Mouse (Mus musculus) right cerebral cortex, adult 18-20 months (tissue): ENCODE data around the gene Pyroxd1.

Source experiments
- DNase-seq: peaks from one replicate; pipeline ENCODE4 v3.0.0; 2022; ENCODE audit warnings: mixed read lengths

The Pyroxd1 gene

DNA sequence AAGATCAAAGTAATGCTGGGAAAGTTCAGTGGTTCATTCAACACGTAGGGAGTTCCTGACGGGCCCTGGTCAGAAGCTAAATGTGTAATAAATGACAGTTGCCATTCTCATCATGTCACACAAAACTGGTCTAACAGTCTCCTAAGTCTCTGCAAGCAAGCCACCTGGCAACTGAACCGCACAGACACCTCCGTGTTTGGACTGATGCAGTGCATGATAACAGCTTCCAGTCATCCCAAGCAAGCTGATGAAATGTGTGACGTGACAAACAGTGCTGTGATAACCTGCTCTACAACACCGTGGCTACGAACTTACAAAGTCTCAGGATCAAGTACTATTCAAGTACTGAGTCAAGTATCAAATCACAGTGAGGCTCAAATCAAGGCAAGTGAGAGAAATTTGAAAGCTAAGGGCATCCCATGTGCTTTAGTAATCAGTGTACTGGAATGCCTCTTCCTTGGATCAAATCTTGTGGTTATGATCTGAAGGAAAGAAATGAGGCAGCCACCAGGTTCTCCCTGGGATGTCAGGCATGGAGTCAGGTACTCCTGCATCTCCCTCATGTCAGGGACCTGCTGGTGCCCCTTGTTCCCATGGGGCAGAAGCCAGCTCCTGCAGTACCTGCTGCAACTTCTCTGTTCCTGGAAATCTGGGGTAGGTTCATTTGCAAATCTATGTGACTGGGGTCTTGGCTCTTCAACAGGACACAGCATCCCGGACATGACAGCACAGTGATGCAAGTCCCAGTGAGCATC, 33.3 kb downstream of the Pyroxd1 start:
- no peak for DNase-seq

DNA sequence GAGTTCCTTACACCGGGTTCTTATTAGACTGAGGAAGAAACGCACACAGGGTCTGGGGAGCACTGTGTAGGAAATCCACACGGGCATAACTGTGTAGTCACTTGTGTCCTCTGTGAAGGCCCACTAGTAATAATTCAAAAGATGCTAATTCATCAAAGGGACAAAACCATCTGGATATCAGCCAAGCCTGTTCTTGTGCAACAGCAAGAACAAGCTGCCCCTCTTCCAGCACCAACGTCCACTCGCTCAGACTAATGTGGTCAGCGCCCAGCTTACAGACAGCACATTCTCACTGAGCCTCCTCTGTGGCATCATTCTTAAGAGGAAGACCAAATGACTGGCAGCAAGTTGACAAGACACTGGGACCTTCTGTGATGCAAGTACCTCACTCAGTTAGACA, 34.5 kb downstream of the Pyroxd1 start:
- no peak for DNase-seq

DNA sequence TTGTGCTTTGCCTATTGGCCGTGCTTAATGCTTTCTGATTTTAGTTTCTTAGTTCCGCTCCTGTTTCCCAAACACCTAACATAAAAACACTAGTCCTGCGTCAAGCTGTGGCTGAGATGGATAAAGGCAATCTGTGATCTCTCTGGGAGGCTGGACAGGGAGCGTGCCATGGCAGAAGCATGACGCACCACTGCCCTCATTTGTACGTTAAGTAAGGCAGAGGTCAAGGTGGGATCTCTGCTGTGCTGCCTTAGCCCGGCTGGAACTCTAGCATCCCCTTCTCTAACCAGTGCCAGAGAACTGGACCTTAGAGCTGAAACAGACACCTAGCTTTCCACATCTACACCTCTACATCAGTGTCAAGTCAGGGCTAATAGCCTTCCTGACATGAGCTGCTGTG, 36.2 kb downstream of the Pyroxd1 start:
- no peak for DNase-seq

DNA sequence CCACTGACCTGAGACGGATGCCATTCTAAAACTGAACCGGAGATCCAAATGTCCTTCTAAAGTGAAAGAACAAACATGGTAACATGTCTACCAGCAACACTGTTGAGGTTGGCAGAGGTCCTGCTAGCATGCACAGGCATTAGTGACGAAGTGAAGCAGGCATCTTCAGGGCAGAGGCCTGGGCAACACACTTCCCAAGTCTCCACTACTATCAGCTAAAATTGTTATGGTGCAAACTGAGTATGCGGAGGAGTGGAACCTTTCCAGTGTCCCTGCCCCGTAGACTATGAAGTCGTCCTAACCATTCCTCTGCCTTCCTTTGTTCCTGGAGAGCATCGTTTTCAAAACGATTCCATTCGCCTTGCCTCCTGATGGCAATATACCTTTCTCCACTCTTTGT, 39.1 kb downstream of the Pyroxd1 start:
- no peak for DNase-seq

DNA sequence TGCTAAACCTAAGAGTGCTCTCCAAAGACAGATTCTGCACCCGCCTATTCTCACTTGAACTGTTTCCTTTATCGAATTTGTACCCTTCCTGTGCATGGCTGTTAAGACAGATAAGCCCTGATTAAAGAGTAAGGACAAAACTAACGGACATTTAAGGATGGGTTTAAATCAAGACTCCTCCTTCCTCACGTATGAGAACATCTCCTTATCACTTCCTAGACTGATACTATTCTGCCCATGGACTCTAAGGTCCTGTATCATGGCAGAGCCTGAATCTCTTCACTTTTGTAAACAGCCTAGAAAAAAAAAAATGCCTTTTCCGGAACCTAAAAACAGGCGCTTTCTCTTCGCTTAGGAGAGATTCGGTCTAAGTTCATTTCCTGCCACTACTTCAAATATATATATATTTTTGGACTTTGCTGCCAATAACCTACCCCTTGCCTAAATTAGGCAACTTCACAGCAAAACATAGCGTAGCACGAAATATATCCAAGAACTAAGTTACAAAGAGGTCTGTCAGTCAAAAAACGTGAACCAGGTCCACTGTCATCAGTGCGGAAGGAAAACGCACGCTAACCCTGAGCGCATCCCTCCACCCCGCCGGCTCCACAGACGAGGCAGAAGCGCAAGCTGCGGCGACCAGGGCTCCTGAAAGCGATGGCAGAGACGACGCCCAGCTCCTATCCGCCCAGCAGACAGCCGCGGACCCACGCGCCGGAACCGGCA, 41.0 kb downstream of the Pyroxd1 start:
- DNase-seq, result no peak

DNA sequence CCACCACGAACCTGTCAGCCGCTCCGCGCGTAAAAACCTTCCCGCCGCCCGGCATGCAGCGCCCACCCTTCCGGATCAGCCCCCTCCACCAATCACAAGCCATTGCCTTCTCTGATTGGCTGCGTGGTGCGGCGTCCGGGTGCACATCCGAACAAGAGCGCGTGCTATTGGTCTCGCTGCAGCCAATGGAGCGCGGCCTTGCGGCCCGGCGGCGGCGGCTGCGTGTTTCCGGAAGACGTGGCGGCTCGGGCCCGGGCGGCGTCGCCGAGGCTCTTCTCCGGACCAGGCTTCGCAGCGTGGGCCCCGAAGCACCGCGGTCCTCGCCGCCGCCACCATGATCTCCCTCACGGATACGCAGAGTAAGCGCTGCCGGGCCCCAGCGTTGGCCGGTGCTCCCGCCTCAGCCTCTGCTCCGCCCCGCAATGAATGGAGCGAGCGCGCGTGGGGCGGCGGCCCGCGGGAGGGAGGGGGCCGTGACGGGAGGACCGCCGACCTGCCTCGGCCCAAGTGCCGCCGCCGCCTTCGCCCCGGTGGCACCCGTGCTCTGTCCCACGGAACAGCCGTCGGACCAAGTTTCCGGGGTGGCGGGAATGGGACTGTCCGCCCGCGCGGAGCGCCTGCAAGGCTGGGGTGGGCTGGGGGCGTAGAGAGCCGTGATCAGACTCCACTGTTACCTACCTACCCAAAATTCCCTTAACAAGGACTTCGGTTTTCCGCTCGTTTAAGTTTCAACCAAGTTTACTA, 41.7 kb downstream of the Pyroxd1 start, which contains the start of the genes Recql and Golt1b:
Gene Recql, minus strand, starts transcription at position 77 of the 744 bp plus-strand sequence.
Gene Golt1b, plus strand, starts transcription at position 211 of the 744 bp plus-strand sequence.
- DNase-seq, result peak; percentile 99

DNA sequence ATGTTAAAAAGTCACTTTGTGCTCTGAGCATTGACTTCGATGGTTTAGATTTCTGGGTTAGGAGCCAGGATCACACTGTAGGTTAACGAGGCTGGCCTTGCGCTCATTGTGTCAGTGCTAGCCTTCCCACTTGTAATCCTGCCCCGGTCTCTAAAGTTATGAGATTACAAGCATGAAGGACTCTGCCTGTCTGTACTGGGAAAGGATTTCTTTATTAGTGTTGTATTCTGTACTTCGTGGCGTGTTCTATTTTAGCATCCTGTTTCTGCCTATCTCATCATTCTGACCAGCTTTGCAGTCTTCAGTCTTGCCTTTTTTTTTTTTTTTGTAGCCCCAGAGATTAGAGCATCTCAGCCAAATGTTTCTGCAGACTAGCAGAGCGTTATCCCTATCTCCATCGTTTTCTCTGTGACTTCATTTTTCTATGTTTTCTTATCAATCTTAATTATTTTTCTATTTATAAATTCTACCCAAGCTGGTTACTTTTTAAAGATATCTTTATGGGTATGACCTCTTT, 42.4 kb downstream of the Pyroxd1 start:
- no peak for DNase-seq

DNA sequence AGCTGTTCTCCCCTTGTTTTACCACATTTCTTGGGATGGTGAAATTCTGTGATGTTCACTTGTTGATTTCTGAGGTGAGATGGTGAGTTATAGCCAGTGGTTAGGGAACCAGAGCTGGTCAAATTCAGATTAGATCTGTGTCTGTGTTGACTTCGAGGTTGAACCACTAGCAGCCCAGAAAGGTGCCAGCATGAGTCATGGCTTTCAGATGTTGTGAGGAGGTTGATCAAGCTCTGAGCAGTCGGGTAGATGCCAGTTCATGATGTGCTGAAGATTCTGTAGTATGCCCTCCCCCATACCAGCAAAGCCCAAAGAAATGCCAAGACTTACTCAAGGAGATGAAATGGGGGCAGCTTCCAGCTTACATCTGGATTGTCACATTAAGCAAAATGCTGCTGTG, 43.6 kb downstream of the Pyroxd1 start:
- peak; percentile 41 for DNase-seq

DNA sequence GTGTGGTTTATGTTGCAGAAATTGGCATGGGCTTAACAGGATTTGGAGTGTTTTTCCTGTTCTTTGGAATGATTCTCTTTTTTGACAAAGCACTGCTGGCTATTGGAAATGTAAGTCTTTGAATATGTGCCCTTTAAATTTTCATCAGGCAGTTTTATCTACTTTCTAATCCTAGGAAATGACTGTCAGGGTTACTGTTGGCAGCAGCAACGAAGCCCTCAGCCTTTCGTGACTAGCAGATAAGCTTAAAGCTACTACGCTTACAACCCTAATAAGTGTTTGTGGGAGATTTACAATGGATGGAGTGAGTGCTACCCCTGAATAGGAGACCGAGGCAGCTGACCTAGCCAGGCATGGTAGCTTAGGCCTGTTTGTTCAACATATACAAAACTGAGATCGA, 46.9 kb downstream of the Pyroxd1 start:
- no peak for DNase-seq

DNA sequence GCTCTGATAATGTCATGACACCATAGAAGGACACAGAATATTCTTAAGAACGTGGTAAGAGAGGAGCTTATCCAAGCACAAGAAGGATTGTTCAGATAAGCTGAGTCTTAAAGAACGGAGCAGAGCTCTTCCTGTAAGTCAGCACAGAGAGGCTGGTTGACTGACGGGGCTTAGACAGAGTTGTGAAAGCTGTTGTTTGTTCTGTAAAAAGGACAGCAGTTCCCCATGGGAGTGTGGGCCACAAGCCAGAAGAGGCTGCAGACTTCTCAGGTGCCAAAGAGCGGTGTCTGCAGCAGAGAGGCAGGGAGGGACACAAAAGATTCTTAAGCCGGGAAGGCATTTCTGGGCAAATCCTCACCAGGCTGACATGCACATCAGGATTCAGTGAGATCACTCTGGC, 49.2 kb downstream of the Pyroxd1 start:
- peak; percentile 8 for DNase-seq

DNA sequence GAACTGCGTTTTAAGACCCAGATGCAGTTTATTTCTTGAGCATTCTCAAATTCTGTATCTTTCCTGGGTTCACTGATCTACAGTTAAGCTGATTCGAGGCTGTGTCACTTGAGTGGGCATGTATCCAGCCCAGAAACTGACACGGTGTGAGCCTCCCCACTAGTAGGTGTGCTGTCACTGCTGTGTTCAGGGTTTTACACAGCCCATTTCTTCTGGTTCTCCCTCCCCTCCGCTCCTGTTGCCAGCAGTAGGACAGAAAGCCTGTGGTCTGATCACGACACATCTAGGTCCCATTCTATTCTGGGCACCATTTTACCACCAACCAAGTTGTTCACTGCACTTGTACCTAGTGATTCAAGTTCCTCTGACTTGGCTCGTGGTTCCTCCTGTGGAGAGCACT, 50.3 kb downstream of the Pyroxd1 start:
- no peak for DNase-seq

DNA sequence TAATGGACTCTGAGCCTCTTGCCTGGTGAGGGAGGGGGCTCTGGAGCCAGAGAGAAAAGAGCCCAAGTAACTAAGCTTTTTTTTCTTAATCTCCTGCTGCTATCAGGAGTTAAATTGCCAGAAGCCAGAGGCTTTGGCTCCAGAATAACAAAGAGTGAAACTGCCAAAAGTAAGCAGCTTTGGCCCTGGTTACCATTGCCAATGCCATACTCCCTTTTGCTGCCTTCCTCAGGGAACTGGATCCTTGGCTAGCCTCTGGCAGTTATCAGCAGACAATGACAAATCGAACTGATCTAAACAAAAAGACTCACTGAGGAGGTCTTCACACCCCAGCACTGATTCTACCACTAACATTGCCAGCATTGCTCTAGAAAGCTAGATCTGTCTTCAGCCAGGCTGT, 65.7 kb downstream of the Pyroxd1 start:
- no peak for DNase-seq
